Mouse (Mus musculus): ENCODE measurements around the gene Prss16. TPM values are rescaled to one million over a fixed set of nuclear protein-coding genes. Genes with fewer than 3 reads are reported as not detected.
"Not testable (repeated sequence)": the region's sequence is repeated elsewhere in the genome, so short reads cannot be mapped to it uniquely, and the experiment has no call there.

Prss16 gene
- 0.94 and 1.5 TPM in 2 replicates for polyA plus RNA-seq (2015; fragmentation: Nextera tagmentation; extraction: Ambion mirVana)

DNA sequence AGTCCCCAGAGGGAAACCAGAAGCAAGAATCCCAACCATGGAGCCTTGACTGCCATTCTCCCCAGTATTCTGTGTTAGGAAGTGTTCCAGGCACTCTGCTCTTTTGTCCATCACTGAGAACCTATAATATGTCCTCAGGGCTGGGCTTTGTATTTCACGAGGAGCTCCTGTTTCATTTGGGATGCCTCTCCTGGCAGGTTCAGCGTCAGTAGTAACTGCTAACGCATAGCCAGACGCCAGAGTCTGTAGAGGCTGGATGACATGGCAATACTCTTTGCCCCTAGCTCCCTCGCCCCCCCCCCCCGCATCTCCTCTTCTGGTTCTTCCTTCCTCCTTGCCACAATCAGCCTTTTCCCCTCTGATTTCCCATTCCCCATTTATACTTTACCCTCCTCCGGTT lies at the start of gene Prss16:
TSS of gene Prss16 (minus strand) at position 101 of the 400 bp plus-strand sequence.
- Histone ChIP-seq H3K4me1 (peaks cover 14% of the 10 kb centered on the region), H3K4me2 (no peak within 1 kb of the TSS), H3K36me3 (no peaks in the 10 kb centered on the region), H3K9ac (no peak within 1 kb of the TSS), H3K27me3 (replicated peaks) (peaks cover 77% of the 10 kb centered on the region), H3K4me3 (replicated peaks) (no peak within 1 kb of the TSS), H3K9me3 (no peaks in the 10 kb centered on the region), H3K27ac (no peak within 1 kb of the TSS)
- ATAC-seq (ENCODE audit: insufficient read depth, low FRiP score, low read depth): no peak
- WGBS: 43% methylated on average over 7 of the region's 7 CpGs

DNA sequence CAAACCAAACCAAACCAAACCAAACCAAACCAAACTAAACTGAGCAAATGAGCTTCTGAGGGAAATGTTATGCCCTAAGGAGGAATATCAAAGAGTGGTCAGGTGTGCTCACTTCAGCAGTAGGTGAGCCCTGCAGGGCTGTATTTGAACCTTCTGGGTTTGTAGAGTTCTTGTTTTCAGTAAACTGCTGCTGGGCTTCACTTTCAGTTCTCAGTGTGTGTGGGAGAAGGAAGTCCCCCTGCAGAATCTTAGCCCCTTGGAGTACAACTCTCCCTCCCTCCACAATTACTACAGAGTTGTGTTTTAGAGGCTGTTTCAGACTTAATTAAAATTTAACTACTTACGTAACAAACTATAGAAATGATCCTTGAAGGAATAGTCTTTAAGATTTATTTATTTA lies 44.2 kb upstream of the Prss16 start:
- no peak overlapping the region for H3K9ac ChIP-seq
- no peaks in the 10 kb centered on the region for H3K4me1 ChIP-seq
- no peak for ATAC-seq (ENCODE audit: insufficient read depth, low FRiP score, low read depth)
- no peak overlapping the region for H3K27ac ChIP-seq
- no peaks in the 10 kb centered on the region for H3K27me3 ChIP-seq (replicated peaks)
- WGBS: 96% methylated on average over 1 of the region's 1 CpGs
- no peaks in the 10 kb centered on the region for H3K36me3 ChIP-seq
- no peak overlapping the region for H3K4me2 ChIP-seq
- H3K4me3 ChIP-seq (replicated peaks): no peak overlapping the region
- no peaks in the 10 kb centered on the region for H3K9me3 ChIP-seq

DNA sequence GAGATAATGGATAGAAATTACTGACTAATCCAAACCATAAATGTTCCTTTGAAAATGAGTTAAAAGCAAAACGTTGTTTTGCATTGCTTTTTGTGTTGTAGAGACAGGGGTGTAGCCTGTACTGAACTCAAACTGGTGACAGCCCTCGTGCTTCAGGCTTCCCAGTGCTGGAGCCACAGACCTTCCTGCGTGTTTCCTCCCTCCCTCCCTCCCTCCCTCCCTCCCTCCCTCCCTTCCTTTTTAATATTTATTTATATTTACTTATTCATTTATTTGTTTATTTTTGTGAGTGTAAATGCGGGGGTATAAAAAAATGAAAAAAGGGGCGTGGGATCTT lies 41.9 kb upstream of the Prss16 start:
- ATAC-seq (ENCODE audit: insufficient read depth, low FRiP score, low read depth): no peak
- no peaks in the 10 kb centered on the region for H3K36me3 ChIP-seq
- WGBS: 11% methylated on average over 5 of the region's 5 CpGs
- peak overlapping the region; percentile 53 for H3K4me3 ChIP-seq (replicated peaks)
- H3K4me1 ChIP-seq: no peaks in the 10 kb centered on the region
- peak overlapping the region; percentile 87; the same call in 1 of the 2 replicates for H3K27ac ChIP-seq
- H3K27me3 ChIP-seq (replicated peaks): no peaks in the 10 kb centered on the region
- no peak overlapping the region for H3K9ac ChIP-seq
- H3K9me3 ChIP-seq: no peaks in the 10 kb centered on the region
- peak overlapping the region; percentile 68 for H3K4me2 ChIP-seq

DNA sequence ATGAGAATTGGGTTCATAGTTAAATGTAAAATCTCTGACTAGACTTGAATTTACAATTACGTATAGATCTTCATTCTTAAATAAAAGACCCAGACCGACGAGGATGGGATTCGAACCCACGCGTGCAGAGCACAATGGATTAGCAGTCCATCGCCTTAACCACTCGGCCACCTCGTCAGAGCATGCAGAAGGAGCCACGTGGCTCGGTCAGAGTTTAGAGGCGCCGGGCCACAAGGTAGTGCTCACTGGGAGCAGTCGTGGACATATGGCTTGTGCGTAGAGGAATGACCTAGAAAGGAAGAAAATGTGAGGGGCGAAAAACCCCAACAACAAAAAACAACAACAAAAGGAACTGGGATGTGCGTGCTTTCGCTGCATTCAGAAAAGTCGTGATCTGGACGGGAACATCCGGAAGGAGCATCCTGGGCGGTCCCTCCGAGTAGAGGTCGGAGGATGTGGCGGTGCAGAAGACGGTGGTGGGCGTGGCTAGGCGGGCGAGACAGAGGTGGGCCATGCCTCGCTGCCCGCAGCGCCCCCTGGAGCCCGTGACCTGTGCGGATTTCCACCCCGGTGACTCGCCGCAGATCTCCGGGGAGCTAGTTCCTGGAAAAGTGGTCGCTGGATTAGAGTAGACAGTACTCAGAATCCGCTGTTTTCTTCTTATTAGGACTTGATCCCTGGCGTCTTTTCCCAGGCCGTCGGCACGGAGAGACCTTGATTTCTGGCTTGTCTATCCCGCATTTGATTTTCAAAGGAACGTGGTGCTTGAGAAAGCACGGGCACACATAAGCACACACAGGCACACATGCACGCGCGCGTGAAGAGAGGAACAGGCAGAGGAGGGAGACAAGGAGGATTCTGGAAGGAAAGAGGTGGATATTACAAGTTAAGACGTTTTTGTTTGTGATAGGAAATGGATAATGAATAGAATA lies 41.3 kb upstream of the Prss16 start:
- ATAC-seq (ENCODE audit: insufficient read depth, low FRiP score, low read depth): peak; percentile 95
- Histone ChIP-seq H3K9ac (peak overlapping the region; percentile 45; the same call in 1 of the 2 replicates), H3K4me2 (peak overlapping the region; percentile 68), H3K9me3 (no peaks in the 10 kb centered on the region), H3K4me1 (no peaks in the 10 kb centered on the region), H3K27ac (peak overlapping the region; percentile 87), H3K27me3 (replicated peaks) (no peaks in the 10 kb centered on the region), H3K4me3 (replicated peaks) (peak overlapping the region; percentile 53), H3K36me3 (no peaks in the 10 kb centered on the region)
- WGBS: under 1% methylated on average over 52 of the region's 52 CpGs

DNA sequence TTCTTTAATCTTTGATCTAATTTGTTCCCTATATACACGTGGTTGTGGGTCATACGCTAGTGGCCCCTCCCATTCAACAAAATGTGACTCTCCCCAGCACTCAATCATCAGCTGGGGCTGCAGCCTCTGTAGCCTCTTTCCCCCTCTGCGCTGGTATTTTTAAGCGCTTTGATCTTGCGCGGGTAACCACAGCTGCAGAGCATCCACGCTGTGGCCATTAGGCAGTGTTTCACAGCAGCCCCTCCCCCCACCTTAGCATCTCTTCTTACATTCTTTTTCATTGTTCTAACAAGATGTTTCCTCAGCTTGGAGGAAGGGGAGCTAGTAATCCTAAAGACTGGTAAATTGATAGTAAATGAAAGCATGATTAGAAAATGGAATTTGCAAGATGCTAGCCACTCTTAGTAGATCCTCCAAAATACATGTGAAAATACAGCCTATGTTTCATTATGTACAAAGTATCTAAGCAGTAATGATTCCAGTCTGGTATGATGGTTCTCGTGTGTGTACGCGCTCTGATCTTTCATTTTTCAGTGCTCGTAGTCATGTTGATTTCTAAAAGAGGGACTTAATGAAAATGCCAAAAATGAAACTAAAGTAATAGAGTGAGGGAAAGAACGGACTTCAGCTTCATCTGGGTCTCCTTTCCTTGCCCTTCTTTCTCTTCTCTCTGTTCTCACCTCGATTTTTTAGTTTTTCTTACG lies 40.3 kb upstream of the Prss16 start:
- no peak for ATAC-seq (ENCODE audit: insufficient read depth, low FRiP score, low read depth)
- WGBS: 1% methylated on average over 14 of the region's 14 CpGs
- Histone ChIP-seq H3K36me3 (no peaks in the 10 kb centered on the region), H3K9ac (no peak overlapping the region), H3K27me3 (replicated peaks) (no peaks in the 10 kb centered on the region), H3K4me1 (no peaks in the 10 kb centered on the region), H3K27ac (peak overlapping the region; percentile 87), H3K4me2 (peak overlapping the region; percentile 68), H3K4me3 (replicated peaks) (peak overlapping the region; percentile 53), H3K9me3 (no peaks in the 10 kb centered on the region)

DNA sequence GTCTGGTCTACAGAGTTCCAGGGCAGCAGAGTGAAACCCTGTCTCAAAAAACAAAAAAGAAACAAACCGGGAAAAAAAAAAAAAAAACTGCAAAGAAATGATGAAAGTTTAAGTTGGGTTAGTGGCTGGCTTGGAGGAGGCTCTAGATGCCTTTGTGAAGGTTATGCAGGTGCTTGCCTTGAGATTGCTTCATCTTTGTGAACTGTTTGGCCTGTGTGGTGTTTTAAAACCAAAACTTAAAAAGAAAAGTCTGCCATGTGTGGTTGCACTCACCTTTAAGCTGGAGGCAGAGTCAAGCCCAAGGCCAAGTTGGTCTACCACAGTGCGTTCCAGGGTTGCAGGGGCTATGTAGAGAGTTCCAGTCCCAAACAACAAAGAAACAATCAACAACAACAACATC lies 39.5 kb upstream of the Prss16 start:
- Histone ChIP-seq H3K4me1 (no peaks in the 10 kb centered on the region), H3K9ac (no peak overlapping the region), H3K27me3 (replicated peaks) (no peaks in the 10 kb centered on the region), H3K27ac (no peak overlapping the region), H3K4me2 (no peak overlapping the region), H3K9me3 (no peaks in the 10 kb centered on the region), H3K4me3 (replicated peaks) (no peak overlapping the region), H3K36me3 (no peaks in the 10 kb centered on the region)
- 90% methylated on average over 2 of the region's 2 CpGs for WGBS
- ATAC-seq (ENCODE audit: insufficient read depth, low FRiP score, low read depth): no peak

DNA sequence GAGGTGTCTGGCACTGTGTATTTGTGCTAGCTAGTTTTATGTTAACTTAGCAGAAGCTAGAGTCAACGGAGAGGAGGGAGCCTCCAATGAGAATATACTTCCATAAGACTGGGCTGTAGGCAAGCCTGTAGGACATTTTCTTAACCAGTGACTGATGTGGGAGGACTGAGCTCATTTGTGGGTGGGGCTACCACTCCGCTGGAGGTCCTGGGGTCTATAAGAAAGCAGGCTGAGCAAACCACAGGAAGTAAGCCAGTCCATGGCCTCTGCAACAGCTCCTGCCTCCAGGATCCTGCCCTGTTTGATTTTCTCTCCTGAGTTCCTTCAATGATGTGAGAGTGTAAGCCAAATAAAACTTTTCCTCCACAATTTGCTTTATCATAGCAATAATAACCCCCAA lies 35.8 kb upstream of the Prss16 start:
- Histone ChIP-seq H3K36me3 (no peaks in the 10 kb centered on the region), H3K9ac (no peak overlapping the region), H3K9me3 (no peaks in the 10 kb centered on the region), H3K27me3 (replicated peaks) (no peaks in the 10 kb centered on the region), H3K27ac (no peak overlapping the region), H3K4me2 (no peak overlapping the region), H3K4me3 (replicated peaks) (no peak overlapping the region), H3K4me1 (peaks cover 7% of the 10 kb centered on the region; the same call in 1 of the 2 replicates)
- WGBS: 45% methylated on average over 2 of the region's 2 CpGs
- no peak for ATAC-seq (ENCODE audit: insufficient read depth, low FRiP score, low read depth)

DNA sequence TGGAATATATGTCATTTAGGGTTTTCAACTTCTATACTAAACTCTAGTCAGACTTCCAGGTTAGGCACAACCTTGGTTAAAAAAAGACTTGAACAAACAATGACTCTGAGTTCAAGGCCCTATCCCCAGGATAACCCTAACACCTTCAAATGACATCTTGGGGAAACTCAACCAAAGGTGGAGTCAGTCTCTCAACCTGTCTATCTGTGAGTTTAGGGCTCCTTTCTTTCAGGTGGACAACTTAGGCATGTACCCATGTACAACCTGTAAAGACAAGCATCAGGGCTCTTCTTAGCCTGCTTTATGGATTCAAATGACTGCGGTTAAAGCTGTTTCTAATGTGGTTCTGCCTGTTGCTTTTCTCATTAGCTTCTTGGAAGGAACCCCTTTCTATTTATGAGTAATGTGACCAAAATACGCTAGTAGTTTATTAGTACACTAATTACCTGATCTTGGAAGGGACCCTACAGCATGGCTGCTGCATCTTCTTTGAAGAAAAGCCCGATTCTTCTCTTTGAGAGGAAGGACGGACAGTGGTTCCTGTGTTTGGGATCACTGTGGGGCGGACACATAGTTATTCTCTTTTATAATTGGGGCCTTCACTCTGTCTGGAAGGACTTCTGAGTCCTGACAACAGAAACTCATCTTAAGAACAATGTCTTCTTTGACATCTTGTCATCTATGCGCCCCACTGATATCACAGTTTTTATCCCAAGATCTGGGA lies 35.1 kb upstream of the Prss16 start:
- Histone ChIP-seq H3K9ac (no peak overlapping the region), H3K27ac (peak overlapping the region; percentile 85), H3K4me2 (peak overlapping the region; percentile 62; the same call in 1 of the 2 replicates), H3K36me3 (no peaks in the 10 kb centered on the region), H3K4me1 (peaks cover 8% of the 10 kb centered on the region; the same call in 1 of the 2 replicates), H3K27me3 (replicated peaks) (no peaks in the 10 kb centered on the region), H3K9me3 (no peaks in the 10 kb centered on the region), H3K4me3 (replicated peaks) (no peak overlapping the region)
- 81% methylated on average over 6 of the region's 6 CpGs for WGBS
- no peak for ATAC-seq (ENCODE audit: insufficient read depth, low FRiP score, low read depth)

DNA sequence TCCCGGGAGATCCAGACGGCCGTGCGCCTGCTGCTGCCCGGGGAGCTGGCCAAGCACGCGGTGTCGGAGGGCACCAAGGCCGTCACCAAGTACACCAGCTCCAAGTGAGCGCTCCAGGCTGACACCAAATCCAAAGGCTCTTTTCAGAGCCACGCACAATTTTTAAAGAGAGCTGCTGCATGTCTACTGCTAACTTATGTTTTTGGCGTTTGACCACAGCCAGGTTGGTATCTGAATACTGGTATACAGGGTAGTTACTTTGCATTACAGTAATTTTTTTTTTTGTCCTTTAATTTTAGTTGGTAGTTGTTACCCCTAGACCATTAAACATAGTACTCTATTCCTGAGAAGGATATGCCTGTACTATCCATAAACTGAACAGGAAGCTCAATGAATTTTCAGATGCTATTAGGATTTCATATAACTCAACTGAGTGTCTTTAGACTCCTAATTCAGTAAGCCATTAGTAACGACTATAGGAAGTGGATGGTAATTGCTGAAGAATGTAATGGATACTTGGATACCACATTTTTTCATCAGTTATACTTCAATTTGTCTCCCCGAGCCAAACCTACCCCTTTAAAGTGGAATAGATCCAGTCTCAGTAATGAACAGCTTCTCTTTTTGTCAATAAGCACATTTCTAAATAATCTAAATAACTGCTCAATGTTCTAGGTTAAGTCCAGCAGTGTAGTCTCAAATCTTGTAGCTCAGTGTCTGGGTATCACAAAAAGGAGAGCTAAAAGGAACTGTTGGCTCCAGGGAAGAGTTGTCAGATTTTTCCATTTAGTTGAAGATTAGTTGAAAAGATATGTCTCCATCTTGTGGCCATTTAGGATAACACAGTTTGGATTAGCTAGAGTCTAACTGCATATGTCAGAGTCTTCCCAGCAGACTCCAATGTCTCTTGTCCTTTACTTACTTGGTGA lies 34.2 kb upstream of the Prss16 start:
- peak overlapping the region; percentile 62 for H3K4me2 ChIP-seq
- H3K4me3 ChIP-seq (replicated peaks): peak overlapping the region; percentile 39
- H3K9ac ChIP-seq: peak overlapping the region; percentile 25; the same call in 1 of the 2 replicates
- H3K27ac ChIP-seq: peak overlapping the region; percentile 85
- no peaks in the 10 kb centered on the region for H3K36me3 ChIP-seq
- H3K27me3 ChIP-seq (replicated peaks): no peaks in the 10 kb centered on the region
- ATAC-seq (ENCODE audit: insufficient read depth, low FRiP score, low read depth): peak; percentile 6; the same call in 1 of the 2 replicates
- peaks cover 8% of the 10 kb centered on the region; the same call in 1 of the 2 replicates for H3K4me1 ChIP-seq
- no peaks in the 10 kb centered on the region for H3K9me3 ChIP-seq
- under 1% methylated on average over 14 of the region's 14 CpGs for WGBS

DNA sequence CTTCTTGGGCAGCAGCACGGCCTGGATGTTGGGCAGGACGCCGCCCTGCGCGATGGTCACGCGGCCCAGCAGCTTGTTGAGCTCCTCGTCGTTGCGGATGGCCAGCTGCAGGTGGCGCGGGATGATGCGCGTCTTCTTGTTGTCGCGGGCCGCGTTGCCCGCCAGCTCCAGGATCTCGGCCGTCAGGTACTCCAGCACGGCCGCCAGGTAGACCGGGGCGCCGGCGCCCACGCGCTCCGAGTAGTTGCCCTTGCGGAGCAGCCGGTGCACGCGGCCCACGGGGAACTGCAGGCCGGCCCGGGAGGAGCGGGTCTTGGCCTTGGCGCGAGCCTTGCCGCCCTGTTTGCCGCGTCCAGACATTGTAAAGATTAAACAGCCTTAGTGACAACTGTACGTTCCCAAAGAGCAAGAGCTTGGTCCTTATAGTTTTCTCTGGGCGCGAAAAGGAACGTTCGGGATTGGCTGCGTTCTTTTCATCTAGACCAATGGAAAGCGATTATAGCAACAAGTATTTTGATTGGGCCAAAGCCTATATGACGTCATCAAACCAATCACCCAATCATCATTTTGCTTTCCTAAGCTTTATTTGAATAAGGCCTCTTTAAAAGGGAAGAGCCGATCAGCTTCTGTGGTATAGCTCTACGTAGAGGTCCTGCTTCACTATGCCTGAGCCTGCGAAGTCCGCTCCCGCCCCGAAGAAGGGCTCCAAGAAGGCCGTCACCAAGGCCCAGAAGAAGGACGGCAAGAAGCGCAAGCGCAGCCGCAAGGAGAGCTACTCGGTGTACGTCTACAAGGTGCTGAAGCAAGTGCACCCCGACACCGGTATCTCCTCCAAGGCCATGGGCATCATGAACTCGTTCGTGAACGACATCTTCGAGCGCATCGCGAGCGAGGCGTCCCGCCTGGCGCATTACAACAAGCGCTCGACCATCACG lies 33.3 kb upstream of the Prss16 start, which contains the start of the genes Hist1h2ag and Hist1h2bj:
TSS of gene Hist1h2ag (minus strand) at position 377 of the 935 bp plus-strand sequence.
TSS of gene Hist1h2bj (plus strand) at position 647 of the 935 bp plus-strand sequence.
- H3K27me3 ChIP-seq (replicated peaks); H3K36me3 ChIP-seq; H3K9me3 ChIP-seq; H3K4me1 ChIP-seq: not testable (repeated sequence)
- peak within 1 kb of the TSS; percentile 90 for H3K27ac ChIP-seq
- H3K9ac ChIP-seq: peak within 1 kb of the TSS; percentile 25; the same call in 1 of the 2 replicates
- H3K4me2 ChIP-seq: peak within 1 kb of the TSS; percentile 79
- peak; percentile 90 for ATAC-seq (ENCODE audit: insufficient read depth, low FRiP score, low read depth)
- H3K4me3 ChIP-seq (replicated peaks): peak within 1 kb of the TSS; percentile 40
- WGBS: under 1% methylated on average over 41 of the region's 80 CpGs

Data from stomach, embryonic 15.5 days (tissue).